Mouse (Mus musculus): Measurements from ENCODE around the gene Gmip. TPM values are rescaled to one million over a fixed set of nuclear protein-coding genes. Genes with fewer than 3 reads are reported as not detected.

Gmip gene
- polyA plus RNA-seq (2012; fragmentation: generic; extraction: Trizol) = 5.7 TPM

DNA sequence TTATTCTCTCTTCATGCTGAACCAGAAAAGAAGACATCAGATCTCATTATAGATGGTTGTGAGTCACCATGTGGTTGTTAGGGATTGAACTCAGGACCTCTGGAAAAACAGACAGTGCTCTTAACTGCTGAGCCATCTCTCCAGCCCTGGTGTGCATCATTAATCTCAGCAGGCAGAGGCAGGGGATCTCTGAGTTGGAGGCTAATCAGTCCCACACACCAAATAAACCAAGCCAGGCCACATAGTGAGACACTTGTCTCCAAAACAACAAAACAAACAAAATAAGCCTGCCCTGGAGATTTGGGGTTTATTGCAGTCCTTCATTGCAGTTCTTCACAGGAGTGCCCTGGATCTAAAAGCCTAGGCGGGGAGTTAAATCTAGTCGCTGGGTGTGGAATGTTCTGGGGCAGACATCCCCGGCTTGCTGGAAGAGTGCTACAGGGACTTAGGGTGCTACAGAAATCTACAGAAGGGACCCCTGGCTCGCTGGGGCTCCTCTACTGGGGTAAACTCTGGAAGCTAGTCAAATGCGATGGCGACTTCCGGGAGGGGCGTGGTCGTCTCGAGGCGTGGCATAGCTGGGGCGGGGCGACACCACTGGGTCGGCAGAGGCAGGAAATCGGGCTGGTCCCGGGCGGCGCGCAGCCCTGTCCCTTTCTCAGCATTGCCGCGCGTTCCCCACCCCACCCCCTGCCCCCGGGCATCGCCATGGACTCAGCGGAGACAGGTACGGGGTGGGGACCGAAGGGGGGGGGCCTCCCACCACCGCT lies at the start of gene Gmip:
Gene Gmip (plus strand): TSS at position 586 of the 770 bp plus-strand sequence.
- Histone ChIP-seq H3K36me3 (ENCODE audit: control insufficient read depth, insufficient read depth) (no peaks in the 10 kb centered on the region), H3K27me3 (ENCODE audit: control insufficient read depth, insufficient read depth, insufficient read length) (no peaks in the 10 kb centered on the region), H3K4me3 (peak within 1 kb of the TSS; percentile 33), H3ac (ENCODE audit: control insufficient read depth, insufficient read length) (no peak within 1 kb of the TSS), H3K79me2 (ENCODE audit: control insufficient read depth, insufficient read depth) (no peaks in the 10 kb centered on the region), H3K4me2 (ENCODE audit: low read depth) (peak within 1 kb of the TSS; percentile 99)
- TF ChIP-seq REST (IDR thresholded peaks at IDR 0.05; ENCODE audit: insufficient read depth, insufficient read length) (no peak), CEBPB (IDR thresholded peaks at IDR 0.05; ENCODE audit: insufficient read depth, poor library complexity, severe bottlenecking) (no peak), POLR2AphosphoS2 (IDR thresholded peaks at IDR 0.05; ENCODE audit: insufficient read length, low read depth) (peak; percentile 97), TCF3 (IDR thresholded peaks at IDR 0.05; ENCODE audit: insufficient read length, low read depth) (no peak), USF1 (IDR thresholded peaks at IDR 0.05; ENCODE audit: low read depth) (no peak), E2F4 (IDR thresholded peaks at IDR 0.05; ENCODE audit: insufficient read depth) (no peak), MAX (IDR thresholded peaks at IDR 0.05; ENCODE audit: low read depth) (no peak), MYOD1 (IDR thresholded peaks at IDR 0.05; ENCODE audit: control insufficient read depth in 1 of 3, insufficient read length in 2 of 3, low read depth in 2 of 3) (no peak), POLR2A (IDR thresholded peaks at IDR 0.05; ENCODE audit: insufficient read length, low read depth) (peak; percentile 78), TCF12 (IDR thresholded peaks at IDR 0.05; ENCODE audit: insufficient read depth, poor library complexity, severe bottlenecking) (no peak), MYOG (IDR thresholded peaks at IDR 0.05; ENCODE audit: control insufficient read depth in 1 of 3, insufficient read depth in 1 of 3, insufficient read length in 2 of 3, low read depth in 2 of 3) (no peak)

DNA sequence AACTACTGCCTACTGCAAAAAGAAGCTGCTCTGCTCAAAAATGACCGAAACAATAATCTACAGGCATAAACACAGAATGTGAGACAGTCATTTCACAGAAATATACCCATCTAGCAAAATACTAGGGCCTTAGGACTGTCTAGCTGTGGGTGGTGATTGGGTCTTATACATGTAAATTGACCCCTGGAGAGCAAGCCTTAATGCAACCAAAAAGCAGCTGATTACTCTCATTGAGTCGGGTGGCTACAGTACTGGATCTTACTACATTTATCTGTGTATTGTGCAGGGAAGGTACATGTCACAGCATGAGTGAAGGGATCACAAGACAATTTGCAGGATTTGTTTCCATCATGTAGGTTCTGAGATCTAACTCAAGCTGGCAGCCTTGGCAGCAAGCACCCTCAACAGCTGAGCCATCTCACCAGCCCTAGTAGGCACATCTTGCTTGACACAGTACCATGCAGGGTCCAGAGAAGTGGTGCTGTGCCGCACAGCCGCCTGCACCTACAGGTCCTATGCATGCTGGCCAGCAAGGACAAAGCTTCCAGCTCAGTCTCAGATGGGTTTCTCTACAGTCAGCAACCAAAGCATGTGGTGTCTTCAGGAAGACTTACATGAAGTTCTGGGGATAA lies 46.5 kb upstream of the Gmip start:
- H3K4me3 ChIP-seq = no peak overlapping the region
- no peak overlapping the region for H3ac ChIP-seq (ENCODE audit: control insufficient read depth, insufficient read length)
- TF ChIP-seq REST (IDR thresholded peaks at IDR 0.05; ENCODE audit: insufficient read depth, insufficient read length) (no peak), MYOD1 (IDR thresholded peaks at IDR 0.05; ENCODE audit: control insufficient read depth in 1 of 3, insufficient read length in 2 of 3, low read depth in 2 of 3) (no peak), TCF3 (IDR thresholded peaks at IDR 0.05; ENCODE audit: insufficient read length, low read depth) (no peak), CEBPB (IDR thresholded peaks at IDR 0.05; ENCODE audit: insufficient read depth, poor library complexity, severe bottlenecking) (no peak), USF1 (IDR thresholded peaks at IDR 0.05; ENCODE audit: low read depth) (no peak), MAX (IDR thresholded peaks at IDR 0.05; ENCODE audit: low read depth) (no peak)
- peaks cover 28% of the 10 kb centered on the region for H3K36me3 ChIP-seq (ENCODE audit: control insufficient read depth, insufficient read depth)
- no peaks in the 10 kb centered on the region for H3K27me3 ChIP-seq (ENCODE audit: control insufficient read depth, insufficient read depth, insufficient read length)
- H3K4me2 ChIP-seq (ENCODE audit: low read depth) = no peak overlapping the region
- H3K79me2 ChIP-seq (ENCODE audit: control insufficient read depth, insufficient read depth) = no peaks in the 10 kb centered on the region

DNA sequence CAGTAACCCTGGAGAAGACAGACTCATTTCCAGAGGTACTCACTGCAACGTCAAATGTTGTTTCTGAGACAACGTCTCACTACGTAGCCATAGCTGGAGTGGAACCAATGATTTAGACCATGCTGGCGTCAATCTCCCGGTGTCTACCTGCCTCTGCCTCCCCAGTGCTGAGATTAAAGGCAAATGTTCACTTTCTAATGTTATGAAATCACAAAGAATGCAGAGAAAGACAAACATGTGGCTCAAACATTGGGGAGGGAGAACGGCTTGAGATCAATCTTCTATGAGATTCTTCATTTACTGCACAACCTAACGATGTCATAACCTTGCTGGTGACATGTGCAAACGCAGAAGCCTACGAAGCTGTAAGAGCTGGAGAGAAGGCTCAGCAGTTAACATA lies 37.3 kb upstream of the Gmip start:
- no peak for TF ChIP-seq REST (IDR thresholded peaks at IDR 0.05; ENCODE audit: insufficient read depth, insufficient read length)
- no peak for TF ChIP-seq E2F4 (IDR thresholded peaks at IDR 0.05; ENCODE audit: insufficient read depth)
- no peak for TF ChIP-seq SRF (IDR thresholded peaks at IDR 0.05; ENCODE audit: control insufficient read depth, insufficient read length, low read depth)
- no peak for TF ChIP-seq MAX (IDR thresholded peaks at IDR 0.05; ENCODE audit: low read depth)
- TF ChIP-seq POLR2AphosphoS2 (IDR thresholded peaks at IDR 0.05; ENCODE audit: insufficient read length, low read depth) = no peak
- TF ChIP-seq TCF3 (IDR thresholded peaks at IDR 0.05; ENCODE audit: insufficient read length, low read depth) = no peak
- TF ChIP-seq POLR2A (IDR thresholded peaks at IDR 0.05; ENCODE audit: insufficient read length, low read depth) = no peak
- TF ChIP-seq CEBPB (IDR thresholded peaks at IDR 0.05; ENCODE audit: insufficient read depth, poor library complexity, severe bottlenecking) = no peak
- no peak for TF ChIP-seq USF1 (IDR thresholded peaks at IDR 0.05; ENCODE audit: low read depth)
- TF ChIP-seq MYOD1 (IDR thresholded peaks at IDR 0.05; ENCODE audit: control insufficient read depth in 1 of 3, insufficient read length in 2 of 3, low read depth in 2 of 3) = no peak
- TF ChIP-seq TCF12 (IDR thresholded peaks at IDR 0.05; ENCODE audit: insufficient read depth, poor library complexity, severe bottlenecking) = no peak
- no peak for TF ChIP-seq MYOG (IDR thresholded peaks at IDR 0.05; ENCODE audit: control insufficient read depth in 1 of 3, insufficient read depth in 1 of 3, insufficient read length in 2 of 3, low read depth in 2 of 3)
- no peak overlapping the region for H3K4me2 ChIP-seq (ENCODE audit: low read depth)
- H3K79me2 ChIP-seq (ENCODE audit: control insufficient read depth, insufficient read depth) = peaks cover 55% of the 10 kb centered on the region
- H3K27me3 ChIP-seq (ENCODE audit: control insufficient read depth, insufficient read depth, insufficient read length) = no peaks in the 10 kb centered on the region
- no peak overlapping the region for H3ac ChIP-seq (ENCODE audit: control insufficient read depth, insufficient read length)
- peaks cover 31% of the 10 kb centered on the region for H3K36me3 ChIP-seq (ENCODE audit: control insufficient read depth, insufficient read depth)
- no peak overlapping the region for H3K4me3 ChIP-seq

DNA sequence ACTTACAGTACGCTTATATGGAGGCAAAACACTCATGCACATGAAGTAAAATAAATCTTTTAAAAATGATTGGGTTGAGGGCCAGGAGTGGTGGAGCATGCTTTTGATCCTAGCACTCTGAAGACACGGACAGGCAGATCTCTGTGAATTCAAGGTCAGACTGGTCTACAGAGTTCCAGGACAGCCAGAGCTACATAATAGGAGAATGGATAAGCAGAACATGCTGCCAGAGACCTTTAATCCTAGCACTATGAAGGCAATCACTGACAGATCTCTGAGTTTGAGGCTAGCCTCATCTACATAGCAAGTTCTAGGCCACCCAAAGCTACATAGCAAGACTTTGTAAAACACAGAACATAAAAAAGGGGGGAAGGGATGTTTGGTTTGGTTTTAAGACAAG lies 36.4 kb upstream of the Gmip start:
- Histone ChIP-seq H3K36me3 (ENCODE audit: control insufficient read depth, insufficient read depth) (peaks cover 24% of the 10 kb centered on the region), H3K27me3 (ENCODE audit: control insufficient read depth, insufficient read depth, insufficient read length) (no peaks in the 10 kb centered on the region), H3ac (ENCODE audit: control insufficient read depth, insufficient read length) (no peak overlapping the region), H3K4me2 (ENCODE audit: low read depth) (no peak overlapping the region), H3K79me2 (ENCODE audit: control insufficient read depth, insufficient read depth) (peaks cover 55% of the 10 kb centered on the region), H3K4me3 (no peak overlapping the region)
- TF ChIP-seq E2F4 (IDR thresholded peaks at IDR 0.05; ENCODE audit: insufficient read depth) = no peak
- no peak for TF ChIP-seq USF1 (IDR thresholded peaks at IDR 0.05; ENCODE audit: low read depth)
- TF ChIP-seq SRF (IDR thresholded peaks at IDR 0.05; ENCODE audit: control insufficient read depth, insufficient read length, low read depth) = no peak
- TF ChIP-seq TCF3 (IDR thresholded peaks at IDR 0.05; ENCODE audit: insufficient read length, low read depth) = no peak
- TF ChIP-seq TCF12 (IDR thresholded peaks at IDR 0.05; ENCODE audit: insufficient read depth, poor library complexity, severe bottlenecking) = no peak
- TF ChIP-seq POLR2A (IDR thresholded peaks at IDR 0.05; ENCODE audit: insufficient read length, low read depth) = no peak
- no peak for TF ChIP-seq MAX (IDR thresholded peaks at IDR 0.05; ENCODE audit: low read depth)
